Mouse (Mus musculus): ENCODE data around the gene R3hdm4.

- TF ChIP-seq POLR2A (IDR thresholded peaks at IDR 0.05; ENCODE audit: insufficient read depth, low read depth, low read length), result no peak
- TF ChIP-seq CTCF (IDR thresholded peaks at IDR 0.05), result no peak
These were observed 40.3 kb downstream of the R3hdm4 start for GRCm38 (mm10) chr10:79880721-79881120.

Data from heart, adult 2 months (tissue).